Mouse (Mus musculus) c-Kit-negative CD71-positive TER-119-positive erythroid progenitor cells, embryonic 14.5 days (primary cell): ENCODE results near the gene Stk40.

Source experiments
- DNase-seq: peaks from one replicate; pipeline ENCODE4 v3.0.0-alpha.2; 2013; ENCODE audit warnings: low read depth, low spot score

Gene Stk40

GRCm38 (mm10) chr4:126123309-126124040 lies 19.7 kb downstream of the Stk40 start:
- no peak for DNase-seq

GRCm38 (mm10) chr4:126130502-126130901 lies 26.7 kb downstream of the Stk40 start:
- no peak for DNase-seq

- DNase-seq = no peak
Measured at GRCm38 (mm10) chr4:126131290-126132121, 27.7 kb downstream of the Stk40 start.

GRCm38 (mm10) chr4:126132636-126133264 lies 29.0 kb downstream of the Stk40 start:
- no peak for DNase-seq

GRCm38 (mm10) chr4:126134236-126134635 lies 30.5 kb downstream of the Stk40 start:
- DNase-seq = no peak

DNA sequence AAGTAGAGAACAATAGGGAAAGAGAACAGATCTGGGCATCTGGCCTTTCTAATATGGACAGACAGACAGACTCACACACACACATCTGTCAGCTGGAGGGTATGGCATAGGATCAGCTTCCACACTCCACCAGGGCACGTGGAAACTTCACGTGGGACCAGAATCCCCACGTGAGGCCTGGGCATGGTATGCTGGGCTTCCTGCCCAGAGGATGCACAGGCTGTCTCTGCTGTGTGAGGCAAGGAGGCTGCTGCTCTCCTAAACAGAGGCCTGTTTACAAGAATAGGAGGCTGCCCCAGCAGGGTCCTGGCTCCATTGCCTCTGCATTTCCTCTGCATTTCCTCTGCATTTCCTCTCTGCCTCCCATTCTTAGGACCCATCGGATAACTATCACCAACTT lies 30.9 kb downstream of the Stk40 start:
- DNase-seq = no peak

DNA sequence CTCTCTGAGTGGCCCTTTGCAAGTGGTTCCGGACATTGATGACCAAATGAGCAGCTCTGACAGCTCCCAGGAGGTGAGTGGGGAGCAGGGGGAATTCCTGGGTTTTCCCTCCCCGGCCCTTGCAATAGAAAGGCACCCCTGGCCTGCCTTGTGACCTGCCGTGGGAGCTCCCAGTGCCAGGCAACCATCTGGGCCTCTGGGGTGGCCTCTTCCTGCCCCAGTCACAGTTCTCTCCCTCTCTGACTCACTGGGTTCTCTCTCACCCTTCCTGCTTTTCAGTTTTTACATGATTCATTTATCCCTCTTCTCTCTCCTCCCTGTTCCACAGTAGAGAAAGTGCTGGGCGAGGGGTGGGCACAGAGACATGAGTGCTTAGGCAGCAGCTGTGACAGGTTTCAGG lies 34.0 kb downstream of the Stk40 start:
- DNase-seq = no peak

DNA sequence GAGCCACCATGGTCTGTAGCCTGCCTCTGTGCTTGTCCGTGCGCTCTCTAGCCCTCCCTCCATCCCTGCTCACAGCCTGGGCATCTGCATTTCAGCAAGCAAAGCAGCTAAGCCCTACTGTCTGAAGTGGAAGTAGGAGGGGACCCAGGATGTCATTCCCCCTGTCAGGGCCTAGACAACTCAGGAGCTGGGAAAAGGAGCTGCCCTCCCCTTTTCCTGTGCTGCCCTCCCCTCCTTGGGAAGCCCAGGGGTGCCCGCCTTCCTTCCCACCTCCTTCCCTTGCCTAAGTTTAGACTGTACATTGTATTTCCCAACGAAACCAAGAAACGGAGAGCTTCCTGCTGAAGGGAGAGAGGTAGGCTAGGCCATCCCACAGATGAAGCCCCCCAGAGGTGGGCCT lies 37.3 kb downstream of the Stk40 start:
- no peak for DNase-seq

GRCm38 (mm10) chr4:126145396-126145795 lies 41.6 kb downstream of the Stk40 start:
- DNase-seq = no peak

GRCm38 (mm10) chr4:126146974-126147532 lies 43.3 kb downstream of the Stk40 start:
- DNase-seq = no peak

DNA sequence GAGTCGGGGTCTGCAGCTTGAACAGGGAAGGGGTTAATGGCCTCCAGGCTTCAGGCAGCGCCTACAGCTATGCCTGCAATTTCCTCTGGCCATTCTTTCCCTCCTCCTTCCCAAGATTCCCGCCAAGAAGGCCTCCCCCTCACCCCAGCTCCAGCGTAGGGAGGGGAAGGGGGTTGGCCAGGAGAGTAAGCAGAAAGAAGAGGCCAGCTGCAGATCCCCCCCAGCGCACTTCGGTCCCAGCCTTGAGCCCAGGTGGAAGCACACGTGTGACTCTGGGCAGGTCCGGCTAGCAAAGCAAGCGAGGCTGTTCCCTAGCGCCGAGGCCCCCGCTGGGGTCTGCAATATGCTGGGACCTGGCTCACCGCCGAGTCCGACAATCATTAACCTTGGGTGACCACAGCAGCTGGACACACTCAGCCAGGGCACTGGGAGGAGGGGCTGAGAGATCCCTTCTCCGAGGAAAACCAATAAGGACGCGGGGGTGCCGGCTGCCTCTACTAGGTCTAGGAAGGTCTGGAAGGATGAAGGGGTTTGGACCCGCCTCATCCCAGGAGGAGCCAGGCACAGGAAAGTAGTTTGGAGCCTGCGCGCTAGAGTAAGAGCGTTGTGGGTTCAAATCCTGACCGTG lies 43.9 kb downstream of the Stk40 start, which contains the start of gene Eva1b:
TSS of gene Eva1b (plus strand) at position 212 of the 628 bp plus-strand sequence.
- DNase-seq = no peak

DNA sequence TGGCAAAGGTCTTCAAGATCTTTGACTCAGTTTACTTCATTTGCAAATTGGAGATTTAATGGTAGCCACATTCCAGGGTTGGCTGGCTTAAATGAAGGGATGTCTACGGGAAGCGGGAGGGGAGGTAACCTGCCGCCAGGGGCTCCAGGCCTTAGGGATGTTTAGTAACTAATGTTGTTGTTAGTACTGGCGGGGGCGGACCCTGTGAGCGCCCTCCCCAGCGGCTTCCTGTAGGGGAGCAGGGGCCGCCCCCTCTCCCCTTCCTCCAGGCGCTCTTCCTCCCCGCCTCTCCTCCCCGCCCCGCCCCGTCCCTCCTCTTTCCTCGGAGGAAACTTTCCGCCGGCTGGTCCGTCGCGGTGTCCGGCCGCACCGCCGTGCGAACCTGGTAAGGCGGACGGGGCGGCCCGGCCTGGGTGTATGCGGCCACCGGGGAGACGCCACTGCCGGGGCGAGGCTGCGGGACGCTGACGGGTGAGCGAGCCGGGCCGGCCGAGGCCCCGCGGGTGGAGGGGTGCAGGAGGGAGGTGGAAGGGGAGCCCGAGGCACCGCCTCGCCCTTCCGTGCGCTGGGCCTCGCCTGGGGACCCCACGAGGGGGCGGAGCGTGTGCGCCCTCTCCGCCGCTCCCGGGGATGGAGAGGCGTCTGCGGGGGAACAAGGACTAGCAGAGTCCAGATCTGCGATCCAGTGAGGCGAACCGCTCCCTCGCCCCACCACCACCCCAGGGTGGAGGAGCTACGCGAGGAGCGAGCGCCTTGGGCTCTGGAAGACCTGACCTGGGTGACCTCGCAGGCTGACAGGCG lies 44.6 kb downstream of the Stk40 start:
- DNase-seq = no peak

- DNase-seq = no peak
Measured at GRCm38 (mm10) chr4:126149041-126149676, 45.4 kb downstream of the Stk40 start.

DNA sequence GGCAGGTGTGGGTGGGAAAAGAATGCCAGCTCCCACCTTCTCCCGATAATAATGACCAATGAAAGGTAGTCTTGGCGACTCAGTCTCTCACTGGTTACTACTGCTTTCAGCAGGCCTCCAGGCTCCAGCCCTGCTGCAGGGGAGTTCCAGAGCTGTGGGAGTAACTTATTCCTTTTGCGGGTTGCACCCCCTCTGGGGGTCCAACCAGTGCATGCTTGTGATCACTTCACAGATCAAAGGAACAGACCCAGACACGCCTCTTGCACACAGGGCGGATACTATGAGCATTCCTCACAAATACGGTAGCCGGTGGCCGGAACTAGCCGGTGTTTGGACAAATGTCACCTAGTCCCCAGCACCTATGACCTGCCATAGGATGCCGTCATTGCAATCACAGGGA lies 46.0 kb downstream of the Stk40 start:
- no peak for DNase-seq

GRCm38 (mm10) chr4:126150297-126150948 lies 46.7 kb downstream of the Stk40 start:
- no peak for DNase-seq

DNA sequence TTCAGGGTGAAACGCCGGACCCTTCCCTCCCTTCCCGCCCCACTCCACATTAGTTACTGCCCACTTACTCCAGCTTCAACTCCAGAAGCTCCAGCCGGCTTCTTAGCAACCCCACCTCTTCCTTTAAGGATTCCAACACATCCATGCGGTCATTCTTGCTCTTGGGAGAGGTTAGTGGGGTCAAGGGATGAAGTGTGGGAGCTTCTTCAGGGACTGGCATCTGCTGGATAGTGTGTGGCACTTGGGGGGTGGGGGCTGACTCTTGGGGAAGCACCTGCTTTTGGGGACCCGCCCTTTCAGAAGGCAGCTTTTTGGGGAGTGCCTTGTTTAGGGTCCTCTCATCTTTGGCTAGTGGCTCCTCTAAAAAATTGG lies 47.2 kb downstream of the Stk40 start:
- DNase-seq = no peak

DNA sequence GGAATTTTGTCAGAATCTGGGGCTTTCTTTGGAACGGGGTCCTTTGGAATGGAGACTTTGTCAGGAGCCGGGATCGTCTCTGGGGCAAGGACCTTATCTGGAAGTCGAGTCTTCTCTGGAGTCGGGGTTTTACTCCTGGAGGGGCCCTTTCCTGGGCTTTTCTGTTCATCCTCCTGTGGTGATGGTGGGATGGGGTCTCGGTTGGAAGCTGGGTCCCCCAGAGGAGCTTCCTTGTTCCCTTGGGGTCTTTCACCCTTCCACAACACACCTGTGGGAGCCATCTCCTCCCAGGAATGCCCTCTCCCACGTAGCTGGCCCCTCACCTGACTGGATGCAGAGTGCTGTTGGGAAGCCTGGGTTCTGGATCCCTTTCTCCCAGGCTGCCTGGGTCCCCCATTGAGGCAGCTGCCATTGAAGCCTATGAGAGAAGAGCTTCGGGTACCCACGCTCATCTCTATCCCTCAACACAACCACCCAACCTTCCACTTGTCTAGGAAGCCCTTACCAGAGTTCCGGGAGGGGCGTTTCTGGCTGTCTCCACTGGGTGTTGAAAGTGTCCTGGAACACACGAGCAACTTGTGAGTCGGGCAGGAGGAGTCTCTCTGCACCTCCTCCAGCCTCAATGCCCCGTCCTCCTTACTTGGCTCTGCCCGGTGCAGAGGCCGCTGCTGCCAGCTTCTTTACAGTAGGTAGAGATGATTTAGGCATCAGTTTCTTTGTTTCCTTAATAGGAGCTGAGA lies 48.1 kb downstream of the Stk40 start:
- no peak for DNase-seq

DNA sequence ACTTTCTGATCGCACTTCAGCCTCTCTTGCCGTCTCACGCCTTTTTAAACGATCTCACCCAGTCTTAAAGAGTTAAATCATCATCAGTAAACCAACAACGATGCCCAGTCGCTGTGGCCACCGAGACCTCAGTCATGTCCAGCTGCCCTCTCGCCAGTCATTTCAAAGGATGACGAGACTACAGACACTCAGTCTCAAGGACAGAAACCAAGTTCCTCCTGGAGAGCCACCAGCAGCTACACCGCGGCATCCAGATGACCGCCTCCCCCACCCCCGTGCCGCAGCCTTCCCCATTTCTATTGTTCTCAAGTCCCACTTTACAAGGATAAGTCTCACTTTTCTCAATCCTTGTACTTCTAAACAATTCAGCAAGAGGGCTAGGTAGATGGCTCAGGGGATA lies 49.1 kb downstream of the Stk40 start:
- no peak for DNase-seq

- DNase-seq = no peak
Measured at GRCm38 (mm10) chr4:126155183-126155582, 51.4 kb downstream of the Stk40 start.
